Mouse (Mus musculus) layer of hippocampus, adult 9-11 months (tissue): ENCODE measurements around the gene Tspan4.

Experiments
- DNase-seq: peaks from one replicate; pipeline ENCODE4 v3.0.0; 2022

Tspan4 gene

DNA sequence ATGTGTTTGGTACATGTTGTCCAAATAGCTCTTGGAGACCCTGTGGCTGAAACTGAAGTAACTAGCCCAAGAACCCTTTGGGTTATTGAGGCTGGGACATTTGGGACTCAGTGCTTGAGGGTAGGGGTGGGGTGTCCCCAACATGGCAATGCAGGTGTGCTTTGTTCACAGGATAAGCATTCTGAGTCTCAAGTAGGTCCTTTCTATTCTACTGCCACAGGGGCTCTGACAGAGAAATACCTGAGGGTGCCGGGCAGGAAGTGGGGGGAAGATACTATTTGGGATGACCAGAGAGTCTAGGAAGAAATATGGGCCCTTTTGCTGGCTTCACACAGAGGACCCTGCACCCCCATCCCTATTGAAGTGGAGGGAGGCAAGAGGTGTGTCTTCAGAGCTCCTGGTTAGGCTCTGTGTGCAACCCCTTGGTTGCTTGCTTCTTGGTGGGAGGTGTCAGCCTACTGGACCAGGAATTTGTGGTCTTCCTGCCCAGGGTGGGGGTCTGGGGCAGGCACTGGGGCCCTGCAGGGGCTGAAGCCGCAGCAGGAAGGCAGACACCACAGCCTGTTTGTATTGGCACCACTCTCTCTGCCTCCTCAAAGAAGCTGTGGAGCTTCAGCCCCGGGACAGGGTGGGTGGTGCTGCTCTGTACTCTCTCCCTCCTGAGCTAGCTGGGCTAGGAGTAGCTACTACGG, 2.7 kb downstream of the Tspan4 start:
- DNase-seq: no peak

DNA sequence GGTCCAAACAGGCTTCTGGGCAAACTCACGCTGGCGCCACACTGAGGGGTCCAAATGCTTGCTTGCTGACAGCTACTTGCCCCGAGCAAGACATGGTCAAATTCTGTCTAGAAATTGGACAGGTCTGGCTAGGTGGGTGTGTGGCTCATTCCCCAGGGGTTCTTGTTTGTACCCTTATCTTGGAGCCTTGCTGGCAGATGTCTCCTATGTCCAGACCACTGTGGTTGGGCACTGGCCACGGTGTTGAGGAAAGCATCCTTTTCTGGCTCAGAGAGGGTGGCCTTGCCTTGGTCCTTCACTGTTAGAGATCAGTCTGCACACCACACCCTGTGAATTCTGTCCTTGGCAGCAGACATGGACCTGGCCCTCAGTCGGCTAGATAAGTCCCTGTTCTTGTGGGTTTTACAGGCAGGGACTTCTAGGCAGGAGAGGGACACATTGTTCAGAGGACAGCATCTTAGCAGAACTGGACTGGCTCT, 3.3 kb downstream of the Tspan4 start:
- no peak for DNase-seq

DNA sequence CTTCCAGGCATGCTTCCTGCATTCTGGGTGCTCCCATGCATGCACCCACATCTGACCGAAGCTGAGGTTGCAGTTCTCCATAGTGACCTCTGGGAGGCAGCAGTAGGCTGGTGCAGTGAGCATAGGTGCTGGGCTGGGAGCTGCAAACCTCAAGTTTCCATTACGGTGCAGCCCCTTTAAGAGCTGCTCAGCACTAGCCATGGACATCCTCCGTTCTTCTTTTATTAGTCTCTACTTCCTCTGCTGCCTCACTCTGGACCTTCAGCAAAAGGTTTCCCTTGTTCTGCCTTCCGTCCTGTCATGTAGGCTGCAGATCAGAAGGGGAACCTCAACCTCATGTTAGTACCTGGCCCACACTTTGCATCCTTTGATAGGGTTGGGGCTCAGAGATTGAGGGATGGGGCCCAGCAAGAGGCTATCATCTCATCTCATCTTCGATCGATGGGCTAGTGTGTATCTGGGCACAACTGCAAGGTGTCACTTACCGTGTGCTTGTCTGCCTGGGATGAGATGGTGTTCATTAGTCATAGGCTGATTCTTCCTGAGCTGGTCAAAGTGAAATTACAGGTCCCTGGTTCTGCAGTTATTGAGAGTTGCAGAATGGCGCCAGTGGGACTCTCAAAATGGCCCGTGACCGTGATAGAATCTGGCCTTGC, 5.9 kb downstream of the Tspan4 start:
- DNase-seq: peak; percentile 80

DNA sequence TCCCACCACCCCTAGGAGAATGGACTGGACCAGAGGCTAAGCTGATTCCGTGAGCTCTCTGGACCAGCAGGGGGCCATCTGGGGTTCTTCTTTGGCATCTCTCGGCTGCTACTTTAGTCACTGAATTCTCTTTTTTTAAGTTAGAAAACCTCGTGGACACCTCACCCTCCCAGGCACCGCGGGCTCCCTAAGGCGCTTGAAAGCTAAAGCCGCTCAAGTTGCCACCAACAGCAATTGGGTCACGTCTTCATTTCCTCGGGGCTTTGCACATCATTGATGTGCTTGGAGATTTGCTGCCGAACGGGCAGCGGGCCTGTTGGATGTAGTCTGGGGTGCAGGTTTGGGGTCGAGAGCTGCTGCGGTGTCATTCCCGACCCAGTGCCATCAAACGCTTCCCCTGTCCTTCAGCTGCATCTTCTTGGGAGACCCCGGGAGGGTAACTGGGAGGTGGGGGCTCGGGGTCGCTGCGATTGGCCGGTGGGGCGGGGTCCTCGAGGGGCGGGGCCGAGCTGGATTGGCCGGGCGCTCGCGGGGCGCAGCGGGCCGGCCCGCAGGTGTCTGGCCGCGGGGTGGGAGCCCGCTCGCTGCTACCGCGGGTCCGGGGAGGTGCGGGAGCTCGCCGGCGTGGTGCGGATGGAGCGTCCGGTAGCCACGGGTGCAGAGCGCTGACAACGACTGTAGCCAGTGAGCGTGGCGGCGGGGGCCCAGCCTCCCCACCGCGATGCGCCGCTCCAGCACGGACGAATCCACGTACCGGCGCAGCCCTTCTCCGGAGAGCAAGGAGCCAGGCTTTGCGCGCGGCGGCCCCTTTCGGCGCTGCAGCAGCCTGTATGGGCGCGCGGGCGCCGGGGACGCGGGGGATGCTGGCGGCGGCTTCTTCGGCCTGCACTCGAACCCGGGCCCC, 6.7 kb downstream of the Tspan4 start:
- DNase-seq: no peak

DNA sequence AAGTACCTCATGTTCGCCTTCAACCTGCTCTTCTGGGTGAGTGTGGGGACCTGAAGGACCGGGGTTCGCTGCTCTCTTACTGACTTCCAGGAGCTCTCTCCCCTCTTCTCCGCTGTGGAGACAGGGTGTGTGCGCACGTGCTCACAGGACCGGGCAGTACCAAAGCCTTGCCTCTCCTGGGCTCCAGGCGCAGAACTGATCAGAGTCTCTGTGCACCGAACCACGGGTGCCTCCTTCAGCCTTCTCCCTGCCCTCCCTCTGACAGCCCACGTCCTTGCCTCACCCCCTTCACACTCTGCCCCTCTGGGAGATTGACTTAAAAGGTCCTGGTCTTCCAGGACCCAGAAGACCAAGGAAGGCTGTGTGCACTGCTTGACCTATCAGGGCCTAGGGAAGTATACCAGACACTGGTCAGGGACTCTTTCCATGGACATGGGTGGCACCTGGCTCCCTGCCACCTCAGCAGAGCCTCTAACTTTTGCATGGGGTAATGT, 7.5 kb downstream of the Tspan4 start:
- no peak for DNase-seq

DNA sequence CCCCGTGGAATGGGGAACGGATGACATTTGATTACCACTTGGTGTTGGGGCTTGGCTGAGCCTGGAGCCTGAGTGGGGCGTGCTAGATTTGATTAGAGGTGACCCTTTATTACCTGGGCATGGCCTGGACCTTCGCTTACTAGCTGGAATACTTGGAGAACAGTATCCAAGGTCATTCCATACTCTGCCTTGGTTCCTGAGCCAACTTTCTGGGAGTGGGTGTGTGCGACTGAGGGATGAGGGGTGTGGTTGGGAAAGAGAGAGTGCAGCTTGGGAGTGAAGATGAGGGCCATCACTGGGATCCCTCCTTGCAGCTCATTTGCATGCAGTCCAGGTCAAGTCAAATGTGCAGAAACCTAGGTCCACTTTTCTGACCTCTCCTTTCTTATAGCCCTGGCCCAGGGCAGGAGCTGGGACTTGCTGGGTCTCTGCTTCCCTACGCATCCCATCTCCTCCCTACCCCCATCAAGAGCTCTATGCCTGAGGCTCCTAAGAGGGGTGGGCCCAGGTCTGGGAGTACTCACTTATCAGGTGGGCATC, 8.1 kb downstream of the Tspan4 start:
- DNase-seq: no peak

DNA sequence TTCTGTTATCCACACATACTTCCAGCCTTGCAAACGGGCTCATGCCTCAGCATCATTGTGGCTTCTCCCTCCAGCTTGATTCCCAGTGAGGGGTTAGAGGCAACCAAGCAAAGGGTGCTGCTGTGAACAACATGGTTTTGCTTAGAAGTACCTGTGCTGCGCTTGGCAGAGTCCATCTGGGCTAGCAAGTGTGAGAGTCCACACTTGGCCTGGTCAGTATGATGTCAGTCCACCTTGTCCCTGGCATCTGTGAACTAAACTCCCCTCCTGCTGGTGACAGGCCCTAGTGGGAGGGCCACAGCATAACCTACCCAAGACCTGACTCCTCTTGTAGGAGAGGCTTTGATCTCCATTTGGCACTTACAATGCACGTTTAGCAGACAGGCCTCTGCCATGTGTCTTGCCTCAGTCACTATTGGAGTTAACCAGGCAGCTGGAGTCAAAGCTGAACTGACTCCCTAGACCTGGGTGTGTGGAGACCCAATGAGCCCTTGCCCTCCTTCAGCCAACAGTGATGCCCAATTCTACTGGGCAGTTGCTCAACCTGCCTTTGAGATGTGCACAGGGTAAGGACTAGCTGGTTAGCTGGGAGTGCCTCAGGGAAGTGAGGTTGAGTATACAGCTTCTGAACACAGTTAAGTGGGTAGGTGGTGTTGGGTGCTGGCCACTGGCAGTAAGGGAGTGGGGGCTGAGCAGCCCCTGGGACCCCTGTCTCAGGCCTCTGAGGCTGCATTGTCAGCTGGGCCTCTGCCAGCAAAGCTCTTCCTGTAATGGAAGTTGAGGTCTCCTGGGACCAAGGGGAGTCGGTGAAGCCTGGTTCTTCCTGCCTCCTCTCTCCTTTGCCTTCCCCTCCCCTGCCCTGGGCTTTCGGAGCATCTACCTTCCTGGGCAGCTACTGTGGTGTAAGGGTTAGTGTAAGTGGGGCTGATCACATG, 9.4 kb downstream of the Tspan4 start:
- DNase-seq: no peak

DNA sequence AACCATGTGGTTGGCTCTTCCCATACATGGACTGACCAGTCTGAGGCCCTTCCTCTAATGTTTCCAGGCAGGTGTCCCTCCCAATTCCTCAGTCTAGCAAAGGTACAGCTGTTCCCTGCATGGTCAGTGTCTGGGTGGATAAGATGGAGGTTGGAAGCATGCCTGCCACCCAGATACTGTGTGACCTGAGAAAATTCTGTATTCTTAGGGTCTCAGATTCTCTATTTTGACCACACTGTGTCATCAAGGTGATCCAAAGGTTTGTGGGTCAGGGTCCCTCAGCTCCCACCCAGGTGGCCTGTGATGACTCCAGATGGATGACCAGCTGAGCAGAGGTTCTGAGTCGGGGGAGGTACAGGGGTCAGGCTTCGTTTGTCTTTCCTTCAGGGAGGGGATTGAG, 10.1 kb downstream of the Tspan4 start:
- no peak for DNase-seq

DNA sequence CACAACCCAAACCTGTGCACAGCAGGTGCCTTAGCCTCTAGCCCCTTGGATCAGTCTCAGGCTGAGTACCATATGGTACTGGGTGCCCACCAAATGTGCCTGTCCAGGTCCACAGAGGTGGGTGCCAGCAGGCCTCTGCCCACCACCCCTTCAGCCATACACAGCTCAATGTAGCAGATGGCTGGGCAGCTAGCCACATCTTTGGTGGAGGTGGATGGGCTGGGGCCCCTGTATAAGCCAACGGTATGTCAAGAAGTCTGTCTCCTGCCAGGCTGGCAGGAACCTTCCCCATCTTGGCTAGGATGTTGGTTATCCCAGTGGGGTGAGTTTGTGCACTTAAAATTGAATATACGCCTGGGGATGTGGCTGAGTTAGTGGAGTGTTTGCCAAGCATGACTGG, 10.6 kb downstream of the Tspan4 start:
- DNase-seq: no peak

DNA sequence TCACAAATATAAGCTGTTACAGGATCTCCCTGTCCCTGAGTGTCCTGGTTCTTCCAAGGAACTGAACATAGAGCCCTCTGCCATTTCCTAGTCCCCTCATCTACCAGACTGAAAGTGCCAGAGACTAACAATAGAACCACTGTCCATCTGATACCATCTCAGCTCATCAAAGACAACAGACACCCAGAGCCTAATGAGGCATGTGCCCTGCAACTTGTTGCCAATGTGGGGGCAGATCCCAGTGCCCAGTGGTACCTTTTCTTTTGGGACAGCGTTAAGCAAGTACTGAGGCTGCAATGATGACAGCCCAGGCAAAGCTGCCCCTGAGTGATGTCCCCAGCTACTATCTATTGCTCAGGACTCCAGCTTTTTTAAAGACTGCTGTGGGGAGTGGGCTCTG, 11.2 kb downstream of the Tspan4 start:
- DNase-seq: no peak

DNA sequence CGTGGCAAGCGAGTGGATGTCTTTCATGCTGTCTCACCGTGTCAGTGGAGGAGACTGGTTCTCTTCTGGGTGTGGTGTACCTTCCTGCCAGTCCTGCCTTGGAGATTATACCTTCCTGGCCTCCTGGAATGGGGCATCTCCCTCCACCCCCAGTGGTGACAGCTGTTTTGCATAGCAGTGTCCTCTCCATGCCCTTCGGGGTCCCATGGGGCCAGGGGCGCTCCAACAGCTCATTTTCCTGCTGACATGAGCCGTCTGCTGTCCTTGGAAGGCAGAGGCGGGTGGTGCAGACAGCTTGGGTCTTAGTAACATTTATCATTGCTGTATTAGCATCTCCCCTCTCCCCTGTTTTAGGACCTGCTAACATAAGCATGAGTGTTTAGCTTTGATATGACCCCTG, 12.1 kb downstream of the Tspan4 start:
- DNase-seq: no peak

DNA sequence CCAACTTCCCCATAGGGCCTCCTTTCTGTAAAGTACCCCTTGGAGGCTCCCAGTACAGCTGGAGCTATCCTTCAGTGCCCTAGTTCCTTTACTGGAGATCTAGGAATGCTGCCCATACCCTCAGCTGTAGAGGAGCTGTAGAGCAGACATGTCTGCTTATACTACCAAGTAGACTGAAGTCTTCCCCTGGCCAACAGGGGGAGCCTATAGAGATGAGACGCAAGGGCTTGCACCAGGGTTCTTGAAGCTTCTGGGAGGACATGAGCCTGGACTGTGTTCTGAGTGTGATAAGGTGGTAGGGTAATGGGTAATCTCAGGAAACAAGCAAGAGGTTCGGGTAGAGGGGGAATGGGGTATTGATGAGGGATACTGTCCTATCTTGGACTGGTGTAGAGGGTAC, 16.1 kb downstream of the Tspan4 start:
- no peak for DNase-seq

DNA sequence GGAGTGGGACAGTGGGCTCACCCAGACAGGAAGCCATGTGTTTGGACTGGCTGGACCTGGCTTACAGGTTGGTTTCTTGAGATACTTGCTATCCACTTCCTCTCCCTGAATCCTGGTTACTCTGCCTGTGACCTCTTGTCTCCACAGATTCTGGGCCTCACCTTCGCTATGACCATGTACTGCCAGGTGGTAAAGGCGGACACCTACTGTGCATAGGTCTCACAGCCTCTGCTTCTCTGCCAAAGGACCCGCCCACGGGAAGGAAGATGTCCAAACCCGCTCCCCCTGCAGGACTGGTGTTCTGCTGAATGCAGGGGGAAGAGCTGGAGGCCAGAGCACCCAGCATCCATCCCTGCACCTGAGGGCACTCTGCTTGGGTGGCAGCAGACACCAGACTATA, 17.7 kb downstream of the Tspan4 start:
- DNase-seq: no peak

DNA sequence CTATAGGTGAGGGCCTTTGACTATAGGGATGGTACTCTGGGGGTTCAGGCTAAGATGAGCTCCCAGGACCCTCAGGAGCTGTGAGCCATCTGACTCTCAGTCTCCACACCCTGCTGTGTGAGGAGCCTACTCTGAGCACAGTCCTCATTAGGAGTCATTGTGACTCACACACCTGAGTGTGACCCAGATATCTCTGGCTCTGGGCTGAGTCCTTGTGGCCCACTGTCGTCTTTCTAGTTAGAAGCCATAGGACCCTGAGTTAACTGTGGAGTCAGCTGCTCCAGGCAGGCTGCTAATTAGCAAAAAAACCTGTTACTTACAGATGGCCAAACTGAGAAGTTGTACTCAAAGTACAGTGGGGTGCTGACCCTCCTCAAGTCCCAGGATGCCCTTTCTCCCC, 18.7 kb downstream of the Tspan4 start:
- DNase-seq: no peak

DNA sequence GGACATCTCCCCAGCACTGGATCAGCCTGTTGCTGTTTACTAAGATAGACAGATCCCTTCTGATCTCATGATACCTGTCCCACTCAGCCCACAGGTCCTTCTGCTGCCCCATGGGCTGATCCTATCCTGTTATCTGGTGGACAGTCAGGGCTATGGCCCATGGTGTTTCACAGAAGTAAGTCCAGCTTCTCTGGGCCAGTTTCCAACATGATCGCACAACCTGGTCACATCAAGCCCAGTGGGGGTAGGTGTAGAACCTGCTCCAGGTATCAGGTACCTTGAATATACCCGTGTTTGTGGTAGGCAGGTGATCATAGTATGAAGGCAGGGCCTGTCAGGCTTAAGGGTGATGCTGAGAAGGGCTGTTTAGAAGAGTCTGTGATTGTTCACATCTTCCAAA, 20.3 kb downstream of the Tspan4 start:
- DNase-seq: no peak

DNA sequence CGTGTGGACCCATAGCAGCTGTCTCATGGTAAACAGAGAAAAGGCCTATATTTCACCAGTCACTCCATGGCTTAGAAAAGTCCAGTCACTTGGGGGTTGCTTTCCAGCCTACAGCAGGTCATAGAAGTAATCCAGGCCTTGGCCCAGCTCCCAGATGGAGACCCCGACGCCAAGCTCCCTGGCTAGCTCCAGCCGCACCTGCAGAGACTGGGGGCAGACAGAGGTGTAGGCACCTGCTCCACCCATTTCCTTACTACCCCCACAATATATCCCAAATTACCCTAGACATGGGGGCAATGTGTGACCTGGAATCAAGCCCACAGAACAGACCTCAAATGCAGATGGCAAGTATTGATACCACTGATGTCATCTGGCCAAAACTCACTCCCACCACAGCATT, 20.9 kb downstream of the Tspan4 start:
- DNase-seq: no peak

DNA sequence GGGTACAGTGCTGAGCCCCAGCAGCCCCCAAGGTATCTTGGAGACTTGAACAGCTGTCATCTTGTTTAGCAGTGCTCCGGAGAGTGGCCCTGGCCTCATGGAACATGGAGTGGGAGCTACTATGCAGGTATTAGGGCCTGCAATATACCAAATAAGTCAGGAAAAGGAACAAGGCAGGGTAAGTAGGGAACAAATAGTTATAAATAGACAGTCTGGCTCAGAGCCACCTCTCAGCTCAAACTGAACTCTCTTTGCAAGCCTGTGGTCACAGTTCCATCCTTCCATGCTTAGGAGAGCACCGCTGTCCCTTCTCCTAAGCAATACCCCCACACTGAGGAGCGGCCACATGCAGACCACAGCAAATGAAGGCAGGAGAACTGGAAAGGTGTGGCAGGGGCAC, 22.6 kb downstream of the Tspan4 start:
- DNase-seq: no peak

DNA sequence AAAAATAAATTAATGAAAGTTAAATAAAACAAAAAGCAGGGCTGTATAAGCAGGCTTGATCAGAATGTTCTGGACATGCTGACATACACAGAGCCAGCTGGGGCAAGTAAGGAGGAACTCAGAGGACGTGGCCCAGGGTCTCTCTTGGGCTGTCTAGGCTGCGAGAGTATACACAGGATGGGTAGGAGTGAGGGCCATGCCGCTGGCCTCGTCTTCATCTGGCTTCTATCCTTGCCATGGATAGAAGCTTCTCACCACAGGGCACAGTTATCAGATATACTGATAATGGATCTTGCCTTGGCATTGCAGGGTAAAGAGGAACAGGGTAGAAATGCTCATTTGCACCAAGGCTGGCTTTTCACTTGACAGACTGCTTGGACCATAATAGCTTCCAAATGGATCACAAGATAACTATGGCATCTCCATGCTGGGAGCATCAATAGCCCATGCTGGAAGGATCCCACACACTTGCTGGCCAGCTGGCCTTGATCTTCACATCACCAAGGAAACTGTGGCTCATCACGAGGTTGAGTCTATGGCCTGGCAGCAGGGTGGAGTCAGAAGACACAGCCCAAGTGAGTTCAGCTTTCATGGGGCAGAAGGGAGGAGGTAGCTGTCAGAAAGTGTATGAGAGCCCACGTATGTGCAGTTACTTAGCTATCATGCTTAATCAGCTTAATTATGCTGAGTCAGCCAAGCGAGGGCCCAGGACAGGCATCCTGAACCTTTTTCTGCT, 26.9 kb downstream of the Tspan4 start:
- DNase-seq: no peak

DNA sequence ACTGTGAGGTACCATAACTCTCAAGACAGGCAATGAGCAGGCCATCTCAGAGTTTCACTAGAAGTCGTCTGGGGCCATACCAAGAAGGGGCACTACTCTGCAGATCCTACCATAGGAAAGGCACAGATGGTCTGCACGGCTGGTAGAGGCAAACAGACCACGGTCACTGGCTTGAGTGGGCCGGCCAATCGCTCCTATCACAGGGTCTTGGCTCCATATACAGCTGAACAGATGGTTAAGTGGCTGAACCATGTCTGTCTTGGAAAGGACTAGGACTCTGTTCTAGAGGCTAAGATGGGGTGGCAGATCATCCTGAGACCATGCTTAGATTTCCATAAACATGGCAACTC, 27.5 kb downstream of the Tspan4 start:
- DNase-seq: no peak

DNA sequence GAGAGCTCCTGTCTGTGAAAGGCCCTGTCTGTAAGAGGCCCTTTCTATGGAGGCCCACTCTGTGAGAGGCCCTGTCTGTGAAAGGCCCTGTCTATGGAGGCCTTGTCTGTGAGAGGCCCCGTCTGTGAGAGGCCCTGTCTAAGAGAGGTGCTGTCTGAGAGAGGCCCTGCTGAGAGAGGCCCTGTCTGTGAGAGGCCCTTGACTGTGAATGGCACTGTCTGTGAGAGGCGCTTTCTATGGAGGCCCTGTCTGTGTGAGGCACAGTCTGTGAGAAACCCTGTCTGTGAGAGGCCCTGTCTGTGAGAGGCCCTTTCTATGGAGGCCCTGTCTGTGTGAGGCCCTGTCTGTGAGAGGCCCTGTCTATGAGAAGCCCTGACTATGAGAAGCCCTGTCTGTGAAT, 31.2 kb downstream of the Tspan4 start:
- no peak for DNase-seq

DNA sequence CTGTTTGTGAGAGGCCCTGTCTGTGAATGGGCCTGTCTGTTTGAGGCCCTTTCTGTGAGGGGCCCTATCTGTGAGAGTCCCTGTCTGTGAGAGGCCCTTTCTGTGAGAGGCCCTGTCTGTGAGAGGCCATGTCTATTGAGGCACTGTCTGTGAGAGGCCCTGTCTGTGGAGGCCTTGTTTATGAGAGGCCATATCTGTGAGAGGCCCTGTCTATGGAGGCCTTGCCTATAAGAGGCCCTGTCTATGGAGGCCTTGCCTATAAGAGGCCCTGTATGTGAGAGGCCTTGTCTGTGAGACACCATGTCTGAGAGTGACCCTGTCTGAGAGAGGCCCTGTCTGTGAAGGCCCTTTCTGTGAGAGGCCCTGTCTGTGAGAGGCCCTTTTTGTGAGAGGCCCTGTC, 33.1 kb downstream of the Tspan4 start:
- no peak for DNase-seq

DNA sequence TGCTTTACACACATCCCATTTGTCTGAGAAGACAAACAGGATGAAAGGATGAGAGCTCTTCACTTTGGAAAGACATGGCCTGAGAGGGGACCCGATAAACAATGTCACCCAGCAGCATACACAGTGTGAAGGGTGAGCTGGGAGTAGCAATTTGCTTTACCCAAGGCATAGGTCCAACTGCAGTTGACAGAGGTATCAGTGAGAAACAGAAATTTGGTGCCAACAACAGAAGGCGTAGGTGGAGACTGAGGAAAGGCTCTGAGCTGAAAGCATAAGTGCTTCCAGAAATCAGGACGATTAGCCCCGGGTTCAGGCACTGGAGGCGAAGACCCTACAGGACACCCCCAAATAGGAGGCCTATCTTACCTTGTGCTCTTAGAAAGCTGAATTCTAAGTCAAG, 35.2 kb downstream of the Tspan4 start:
- peak; percentile 34 for DNase-seq
